Mouse (Mus musculus) heart, adult 2 months (tissue): ENCODE measurements around the gene Pyy. TPM values are rescaled to one million over a fixed set of nuclear protein-coding genes. Genes with fewer than 3 reads are reported as not detected.

ENCODE experiments used
- DNase-seq, 2 experiments: peaks; one replicate each; pipeline ENCODE4 v3.0.0; 2021
- H3K27ac ChIP-seq: fragments of 200-600 bp; 2 replicates; pipeline ENCODE4 v1.8.1; 2022
- H3K27me3 ChIP-seq: fragments of 200-500 bp; 2 replicates; pipeline ENCODE4 v1.6.1; 2012; ENCODE audit warnings: mild to moderate bottlenecking, low read length, inconsistent platforms, mixed read lengths; ENCODE audit not compliant: control insufficient read depth, insufficient read depth
- H3K36me3 ChIP-seq: fragments of 200-500 bp; 2 replicates; pipeline ENCODE4 v1.6.1; 2012; ENCODE audit warnings: low read length, inconsistent platforms; ENCODE audit not compliant: control insufficient read depth, insufficient read depth
- H3K4me1 ChIP-seq: fragments of 200-500 bp; 2 replicates; pipeline ENCODE4 v1.6.1; 2011; ENCODE audit warnings: low read length; ENCODE audit not compliant: control insufficient read depth, insufficient read depth
- H3K4me3 ChIP-seq: fragments of 200-600 bp; 2 replicates; pipeline ENCODE4 v1.8.1; 2022
- H3K79me2 ChIP-seq: fragments of 200-500 bp; replicated peaks from 2 replicates; pipeline ENCODE4 v1.6.1; 2012; ENCODE audit warnings: mild to moderate bottlenecking, inconsistent platforms, low read length, moderate library complexity, mixed read lengths; ENCODE audit not compliant: control insufficient read depth, insufficient read depth
- H3K9ac ChIP-seq: fragments of 200-500 bp; 2 replicates; pipeline ENCODE4 v1.6.1; 2012; ENCODE audit warnings: low read depth, mild to moderate bottlenecking, control low read depth, inconsistent platforms, low read length, mixed read lengths
- CTCF ChIP-seq: fragments of 200-600 bp; IDR thresholded peaks from 2 replicates; pipeline ENCODE4 v1.8.1; 2022; ENCODE audit warnings: antibody characterized with exemption, mild to moderate bottlenecking, moderate library complexity
- EP300 ChIP-seq: fragments of 200-500 bp; IDR thresholded peaks from 2 replicates; pipeline ENCODE4 v1.6.1; 2011; ENCODE audit warnings: low read depth, low read length, control low read depth; ENCODE audit not compliant: insufficient read depth
- POLR2A ChIP-seq: fragments of 200-500 bp; IDR thresholded peaks from 2 replicates; pipeline ENCODE4 v1.6.1; 2011; ENCODE audit warnings: mild to moderate bottlenecking, low read depth, low read length, control low read depth; ENCODE audit not compliant: insufficient read depth
- WGBS: fragments of 180-500 bp; shearing (Covaris S2); methylation state at CpG from one replicate; pipeline ENCODE4 v1.1.7; 2018; 5-methylcytosine and 5-hydroxymethylcytosine counted together
- intact Hi-C: fragments of 180-260 bp; cut with DNase I; formaldehyde crosslinking; loops from one replicate; pipeline ENCODE4 v1.15.1; 2025
- polyA plus RNA-seq: library from polyadenylated mRNA; depleted of rRNA; stranded (reverse); fragments of >200 nt; gene quantifications from 2 replicates; pipeline ENCODE4 v1.2.3, GENCODE M21; 2012
- total RNA-seq, 2 experiments: library from RNA; stranded (reverse); gene quantifications; 2 replicates each; pipeline ENCODE4 v1.2.3; 2021

Gene Pyy
- total and polyA plus RNA-seq, 3 experiments: not detected

GRCm38 (mm10) chr11:102083193-102083592 lies 24.4 kb downstream of the Pyy start:
- DNase-seq: no peak
- H3K9ac ChIP-seq: no peak overlapping the region
- H3K27ac ChIP-seq: no peak overlapping the region
- H3K79me2 ChIP-seq: no peaks in the 10 kb centered on the region
- TF ChIP-seq POLR2A (no peak), EP300 (no peak), CTCF (no peak)
- H3K27me3 ChIP-seq: peaks cover 2% of the 10 kb centered on the region; the same call in 1 of the 2 replicates
- H3K4me3 ChIP-seq: no peak overlapping the region
- 75% methylated on average over 4 of the region's 4 CpGs for WGBS
- no peaks in the 10 kb centered on the region for H3K36me3 ChIP-seq
- intact Hi-C loops: no loop called here
- H3K4me1 ChIP-seq: no peaks in the 10 kb centered on the region; the same call in 1 of the 2 replicates

GRCm38 (mm10) chr11:102082322-102082721 lies 25.3 kb downstream of the Pyy start:
- intact Hi-C loops: no loop called here
- H3K27ac ChIP-seq: no peak overlapping the region
- no peaks in the 10 kb centered on the region; the same call in 1 of the 2 replicates for H3K4me1 ChIP-seq
- no peak overlapping the region for H3K4me3 ChIP-seq
- peak; percentile 48 to 54 for DNase-seq
- peaks cover 2% of the 10 kb centered on the region; the same call in 1 of the 2 replicates for H3K27me3 ChIP-seq
- TF ChIP-seq POLR2A: no peak
- no peak for TF ChIP-seq EP300
- TF ChIP-seq CTCF: no peak
- H3K9ac ChIP-seq: no peak overlapping the region
- WGBS: 4% methylated on average over 18 of the region's 18 CpGs
- no peaks in the 10 kb centered on the region for H3K79me2 ChIP-seq
- no peaks in the 10 kb centered on the region for H3K36me3 ChIP-seq

GRCm38 (mm10) chr11:102073722-102074121 lies 33.9 kb downstream of the Pyy start:
- no peak overlapping the region for H3K4me3 ChIP-seq

GRCm38 (mm10) chr11:102072729-102073128 lies 34.9 kb downstream of the Pyy start:
- H3K9ac ChIP-seq: no peak overlapping the region
- no peak overlapping the region for H3K4me3 ChIP-seq
- WGBS: 81% methylated on average over 5 of the region's 5 CpGs
- no peak for DNase-seq
- intact Hi-C loops: no loop called here
- H3K79me2 ChIP-seq: no peaks in the 10 kb centered on the region
- H3K36me3 ChIP-seq: no peaks in the 10 kb centered on the region
- H3K27ac ChIP-seq: no peak overlapping the region
- TF ChIP-seq POLR2A (no peak), EP300 (no peak), CTCF (no peak)
- H3K4me1 ChIP-seq: no peaks in the 10 kb centered on the region
- H3K27me3 ChIP-seq: no peaks in the 10 kb centered on the region

More at GRCm38 (mm10) chr11:102073722-102074121, 33.9 kb downstream of the Pyy start:
- 82% methylated on average over 14 of the region's 14 CpGs for WGBS
- Histone ChIP-seq H3K79me2 (no peaks in the 10 kb centered on the region), H3K4me1 (no peaks in the 10 kb centered on the region), H3K27ac (no peak overlapping the region), H3K9ac (no peak overlapping the region), H3K36me3 (no peaks in the 10 kb centered on the region), H3K27me3 (no peaks in the 10 kb centered on the region)
- DNase-seq: no peak
- TF ChIP-seq CTCF: no peak
- no peak for TF ChIP-seq POLR2A
- TF ChIP-seq EP300: no peak
- intact Hi-C loops: no loop called here

GRCm38 (mm10) chr11:102070426-102070825 lies 37.2 kb downstream of the Pyy start:
- Histone ChIP-seq H3K4me1 (no peaks in the 10 kb centered on the region), H3K9ac (no peak overlapping the region), H3K4me3 (no peak overlapping the region), H3K27me3 (no peaks in the 10 kb centered on the region), H3K27ac (no peak overlapping the region), H3K79me2 (no peaks in the 10 kb centered on the region), H3K36me3 (no peaks in the 10 kb centered on the region)
- intact Hi-C loops: no loop called here
- TF ChIP-seq POLR2A: no peak
- TF ChIP-seq CTCF: no peak
- no peak for TF ChIP-seq EP300
- 2% methylated on average over 13 of the region's 13 CpGs for WGBS
- DNase-seq: no peak

- TF ChIP-seq CTCF (no peak), POLR2A (no peak), EP300 (no peak)
- DNase-seq: no peak
- 78% methylated on average over 11 of the region's 11 CpGs for WGBS
- Histone ChIP-seq H3K9ac (no peak overlapping the region), H3K27ac (no peak overlapping the region), H3K79me2 (no peaks in the 10 kb centered on the region), H3K4me1 (no peaks in the 10 kb centered on the region), H3K36me3 (no peaks in the 10 kb centered on the region), H3K27me3 (no peaks in the 10 kb centered on the region), H3K4me3 (no peak overlapping the region)
- intact Hi-C loops: no loop called here
These were observed 38.0 kb downstream of the Pyy start for GRCm38 (mm10) chr11:102069633-102070032.
